Mouse (Mus musculus): ENCODE measurements around the gene Hhat.

DNA sequence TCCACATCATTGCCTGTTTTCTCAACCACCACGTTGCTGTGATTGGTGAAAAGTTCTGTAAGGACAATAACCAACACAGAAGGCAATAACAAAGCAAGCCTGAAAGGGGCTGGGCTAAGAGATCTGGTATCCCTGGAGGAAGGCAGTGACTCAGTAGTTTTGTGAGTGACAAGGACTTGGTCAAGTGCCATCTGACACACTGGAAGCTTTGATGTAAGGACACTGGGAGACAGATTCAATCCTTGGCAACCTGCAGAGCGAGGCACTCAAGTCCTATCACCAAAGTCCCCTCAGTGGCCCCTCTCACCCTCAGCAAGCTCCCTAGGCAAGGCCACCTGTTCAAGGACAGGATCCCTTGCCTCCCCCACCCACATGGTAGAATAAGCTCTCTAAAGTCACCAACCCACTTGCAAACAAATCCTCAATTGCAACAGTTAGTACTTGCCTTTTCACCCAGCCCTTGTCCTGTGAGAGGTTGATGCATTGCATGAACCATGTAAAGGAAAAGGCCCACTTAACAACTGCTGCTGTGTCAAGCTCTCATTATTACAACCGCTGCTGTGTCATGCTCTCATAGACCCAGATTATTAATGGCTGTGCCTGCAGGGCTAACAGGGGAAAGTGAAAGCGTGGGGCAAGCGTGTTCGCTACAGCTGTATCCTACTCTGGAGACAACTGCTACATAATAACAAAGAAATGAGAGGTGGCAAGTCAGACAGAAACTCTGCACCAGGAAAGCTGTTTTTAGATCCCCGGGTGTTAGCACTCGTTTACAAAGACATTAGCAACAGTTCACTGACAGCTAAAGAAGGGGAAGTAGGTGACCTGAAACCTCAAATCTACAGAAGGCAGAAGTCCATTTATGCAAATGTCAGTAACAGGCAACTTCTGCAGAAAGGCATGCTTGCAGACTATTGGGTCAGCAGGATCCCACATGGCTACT, 18.1 kb downstream of the Hhat start:
- TF ChIP-seq CTCF (IDR thresholded peaks at IDR 0.05; ENCODE audit: borderline replicate concordance, insufficient read depth, low read length) = no peak
- no peak for TF ChIP-seq POLR2A (IDR thresholded peaks at IDR 0.05; ENCODE audit: low read depth, low read length)
